In genomic region chr9:101034448-101035098, GRCm38 (mm10) we compare ENCODE assay signal across 8 mouse cellular contexts. TPM values are rescaled to one million over a fixed set of nuclear protein-coding genes. Genes with fewer than 3 reads are reported as not detected.
DNase-seq lines count a peak whose midpoint lies in the region; ATAC-seq lines count a peak whose summit lies in the region.

Gene Pccb (minus strand): TSS chr9:101034898.

- H3K9ac ChIP-seq in hindbrain, embryonic 11.5 days (ENCODE audit: low read depth, low read length), result peak within 1 kb of the TSS; percentile 60

- ATAC-seq in hindbrain, embryonic 11.5 days (ENCODE audit: low FRiP score), result peak; percentile 100

- no peaks in the 10 kb centered on the region for H3K4me1 ChIP-seq in hindbrain, embryonic 11.5 days (replicated peaks; ENCODE audit: control insufficient read depth, insufficient read depth, low read length)

- peak; percentile 97 for DNase-seq in MN1 (ENCODE audit: low spot score)
- peak; percentile 98 for DNase-seq in cerebellum, adult 9-10 months
- peak; percentile 90 to 97 for DNase-seq in frontal cortex, adult 2 months (ENCODE audit: extremely low spot score in 1 of 2, low spot score in 1 of 2)
- peak; percentile 99 for DNase-seq in hindbrain, embryonic 11.5 days (ENCODE audit: low spot score)
- peak; percentile 96 to 98 for DNase-seq in layer of hippocampus, postnatal 10 days (ENCODE audit: low spot score in 2 of 2)
- peak; percentile 97 for DNase-seq in lung, postnatal 10 days
- peak; percentile 94 for DNase-seq in ovary, postnatal 36 days (ENCODE audit: low spot score)
- DNase-seq in thymus, postnatal 25 days, result peak; percentile 96

- no peaks in the 10 kb centered on the region for H3K36me3 ChIP-seq in hindbrain, embryonic 11.5 days (ENCODE audit: control insufficient read depth, insufficient read depth, low read length)

- H3K27me3 ChIP-seq in hindbrain, embryonic 11.5 days (ENCODE audit: control insufficient read depth, insufficient read depth, low read length), result no peaks in the 10 kb centered on the region

- peak within 1 kb of the TSS; percentile 45 for H3K4me2 ChIP-seq in hindbrain, embryonic 11.5 days (replicated peaks; ENCODE audit: low read depth, low read length)

- H3K27ac ChIP-seq in hindbrain, embryonic 11.5 days (ENCODE audit: low read depth, low read length), result peak within 1 kb of the TSS; percentile 83

- H3K9me3 ChIP-seq in hindbrain, embryonic 11.5 days (ENCODE audit: control insufficient read depth, low read length), result no peaks in the 10 kb centered on the region

- WGBS in hindbrain, embryonic 11.5 days, result under 1% methylated on average over 61 of the region's 61 CpGs

- peak within 1 kb of the TSS; percentile 50 for H3K4me3 ChIP-seq in hindbrain, embryonic 11.5 days (ENCODE audit: low read depth, low read length)

RNA-seq across cellular contexts. Expression of gene Pccb, which starts in this region (rescaled TPM):
- 61.2 and 69.8 TPM in 2 replicates for polyA plus RNA-seq in frontal cortex, adult 2 months (2012; rRNA removed)
- 14.3 and 18.0 TPM in 2 replicates for polyA plus RNA-seq in hindbrain, embryonic 11.5 days (2014; fragmentation: Nextera tagmentation; extraction: Ambion mirVana)
- 10 to 100 TPM; 50.8 to 53.3 TPM for total RNA-seq in layer of hippocampus, postnatal 10 days (2021)

Comparison
In these comparisons a context has a peak if more than half of its experiments do, and no peak if none do; other contexts are left out.
1. Peak in every context shown above with its lines: DNase-seq, ATAC-seq, H3K4me3 ChIP-seq and H3K27ac ChIP-seq.